Mouse (Mus musculus) ES-E14 (cell line): ENCODE results near the gene Rpl36al. TPM values are rescaled to one million over a fixed set of nuclear protein-coding genes. Genes with fewer than 3 reads are reported as not detected.
A peak's percentile ranks its signal among the peaks of the same experiment; 100 is the strongest.

ENCODE experiments used
- DNase-seq: peaks from one replicate; pipeline ENCODE4 v3.0.0-alpha.2; 2013; ENCODE audit warnings: low read depth, low spot score
- H3K27ac ChIP-seq: 2 replicates; pipeline ENCODE4 v1.5.1; 2012; ENCODE audit warnings: low read depth, mild to moderate bottlenecking, low read length, moderate library complexity, mixed read lengths; ENCODE audit not compliant: poor library complexity, insufficient read depth, severe bottlenecking
- H3K36me3 ChIP-seq: 2 replicates; pipeline ENCODE4 v1.6.1; 2012; ENCODE audit warnings: mild to moderate bottlenecking, low read length, moderate library complexity, mixed read lengths; ENCODE audit not compliant: control insufficient read depth, poor library complexity, insufficient read depth, severe bottlenecking
- H3K4me1 ChIP-seq, 2 experiments: fragments of 150-350 bp in 1 of 2; sonication (generic) in 1 of 2; 2 replicates each; pipeline ENCODE4 v1.6.1; 2012; ENCODE audit warnings: low read length in 2 of 2, mild to moderate bottlenecking in 1 of 2, mixed read lengths in 1 of 2; ENCODE audit not compliant: control insufficient read depth in 2 of 2, insufficient read depth in 2 of 2, poor library complexity in 1 of 2
- H3K4me3 ChIP-seq, 2 experiments: fragments of 150-350 bp in 1 of 2; sonication (generic) in 1 of 2; 2 replicates each; pipeline ENCODE4 v1.5.1; 2012; ENCODE audit warnings: low read length in 2 of 2, low read depth in 1 of 2, mild to moderate bottlenecking in 1 of 2, mixed read lengths in 1 of 2; ENCODE audit not compliant: insufficient read depth in 1 of 2, poor library complexity in 1 of 2, severe bottlenecking in 1 of 2
- H3K9ac ChIP-seq: 2 replicates; pipeline ENCODE4 v1.6.1; 2012; ENCODE audit warnings: low read depth, mild to moderate bottlenecking, low read length, mixed read lengths; ENCODE audit not compliant: poor library complexity, insufficient read depth, severe bottlenecking
- H3K9me3 ChIP-seq: fragments of 150-350 bp; sonication (generic); 2 replicates; pipeline ENCODE4 v1.6.1; 2012; ENCODE audit warnings: low read depth, mild to moderate bottlenecking, low read length; ENCODE audit not compliant: control insufficient read depth, insufficient read depth
- CHD2 ChIP-seq: IDR thresholded peaks from 2 replicates; pipeline ENCODE4 v1.6.1; 2014; ENCODE audit warnings: mild to moderate bottlenecking, low read depth, low read length, inconsistent platforms
- HCFC1 ChIP-seq: IDR thresholded peaks from 2 replicates; pipeline ENCODE4 v1.6.1; 2012; ENCODE audit warnings: low read length, inconsistent platforms, borderline replicate concordance; ENCODE audit not compliant: insufficient read depth
- MAFK ChIP-seq: IDR thresholded peaks from 2 replicates; pipeline ENCODE4 v1.6.1; 2014; ENCODE audit warnings: mild to moderate bottlenecking, low read depth, low read length, inconsistent platforms; ENCODE audit not compliant: insufficient read depth
- ZC3H11A ChIP-seq: IDR thresholded peaks from 2 replicates; pipeline ENCODE4 v1.6.1; 2012; ENCODE audit warnings: low read depth, mild to moderate bottlenecking, inconsistent platforms, low read length, borderline replicate concordance
- ZNF384 ChIP-seq: IDR thresholded peaks from 2 replicates; pipeline ENCODE4 v1.6.1; 2012; ENCODE audit warnings: low read depth, low read length, inconsistent platforms
- in situ Hi-C, 2 experiments: fragments of 600-800 bp; cut with MboI; formaldehyde crosslinking; loops; one replicate each; pipeline ENCODE4 v1.15.1; 2025; ENCODE audit warnings: low sequenced_read_pairs in 2 of 2, inconsistent platforms in 1 of 2; ENCODE audit not compliant: unreplicated experiment in 2 of 2
- total RNA-seq: library from RNA; depleted of rRNA; stranded (reverse); fragments of 300-350 nt; gene quantifications from 2 replicates; pipeline ENCODE4 v1.2.3, GENCODE M21; 2012

Rpl36al gene
- total RNA-seq, 1 experiment, result 1,086 TPM

DNA sequence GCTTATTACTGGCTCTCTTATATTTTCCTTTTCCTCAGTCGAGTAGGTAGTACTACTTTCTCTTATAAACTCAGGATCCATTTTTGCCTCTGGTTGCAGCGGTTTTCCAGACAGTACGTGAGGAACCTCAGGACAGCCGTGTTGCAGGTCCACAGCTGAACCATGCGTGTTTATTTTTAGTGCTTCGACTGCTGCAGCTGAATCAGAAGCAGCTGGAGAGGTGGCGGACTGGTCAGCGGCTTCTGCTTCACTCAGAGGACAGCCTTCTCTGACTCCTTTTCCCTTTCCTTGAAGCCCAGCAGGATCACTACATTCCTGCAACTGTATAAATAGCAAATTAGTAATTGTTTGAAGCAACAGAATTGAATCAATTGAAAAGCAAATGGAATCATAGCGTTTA, 6.2 kb upstream of the Rpl36al start:
- H3K36me3 ChIP-seq, result peaks cover 9% of the 10 kb centered on the region; the same call in 1 of the 2 replicates
- TF ChIP-seq ZNF384, result no peak
- no peak for TF ChIP-seq ZC3H11A
- TF ChIP-seq HCFC1, result no peak
- no peak for TF ChIP-seq CHD2
- no peaks in the 10 kb centered on the region for H3K9me3 ChIP-seq
- no peak overlapping the region for H3K27ac ChIP-seq
- DNase-seq, result no peak
- peaks cover 0 to 3% of the 10 kb centered on the region in 2 experiments; a peak in 1 of 4 replicates for H3K4me1 ChIP-seq
- no peak overlapping the region for H3K4me3 ChIP-seq
- no peak overlapping the region for H3K9ac ChIP-seq
- in situ Hi-C loops, result no loop called here

DNA sequence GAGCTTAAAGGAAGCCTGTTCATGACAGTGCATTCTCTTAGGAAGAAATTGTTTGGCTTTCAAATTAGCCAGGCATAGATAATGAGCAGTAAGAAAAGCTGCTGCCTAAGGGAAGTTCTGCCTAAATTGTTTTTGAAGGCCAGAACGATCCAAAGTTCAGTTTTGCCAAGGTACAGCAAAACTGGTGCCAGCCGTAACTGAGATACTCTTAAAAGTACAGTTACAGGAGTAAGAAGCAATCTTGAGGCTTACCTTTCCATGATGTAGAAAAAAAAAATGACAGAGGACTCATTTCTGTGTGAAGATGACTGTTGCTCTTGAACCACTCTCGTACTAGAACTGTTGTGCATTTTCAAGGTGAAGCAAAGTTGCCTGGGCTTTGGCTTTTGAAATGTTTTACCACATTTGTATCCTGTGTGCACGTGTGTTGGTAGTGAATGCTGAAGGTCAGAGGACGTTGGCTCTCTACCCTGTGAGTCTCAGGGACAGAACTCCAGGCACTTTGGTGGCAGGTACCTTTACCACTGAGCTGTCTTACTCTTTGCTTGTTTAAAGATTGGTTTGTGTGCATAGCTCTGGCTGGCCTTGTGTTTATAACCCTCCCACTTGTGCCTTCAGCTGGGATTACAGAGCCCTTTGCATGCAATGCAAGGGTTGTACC, 3.1 kb upstream of the Rpl36al start:
- Histone ChIP-seq H3K27ac (no peak overlapping the region), H3K9ac (no peak overlapping the region), H3K9me3 (no peaks in the 10 kb centered on the region), H3K4me3 (no peak overlapping the region), H3K36me3 (peaks cover 11% of the 10 kb centered on the region), H3K4me1 (peaks cover 0 to 2% of the 10 kb centered on the region in 2 experiments; a peak in 1 of 4 replicates)
- TF ChIP-seq CHD2 (no peak), HCFC1 (no peak), ZNF384 (no peak), MAFK (no peak), ZC3H11A (no peak)
- in situ Hi-C loops, result no loop called here
- DNase-seq, result no peak

DNA sequence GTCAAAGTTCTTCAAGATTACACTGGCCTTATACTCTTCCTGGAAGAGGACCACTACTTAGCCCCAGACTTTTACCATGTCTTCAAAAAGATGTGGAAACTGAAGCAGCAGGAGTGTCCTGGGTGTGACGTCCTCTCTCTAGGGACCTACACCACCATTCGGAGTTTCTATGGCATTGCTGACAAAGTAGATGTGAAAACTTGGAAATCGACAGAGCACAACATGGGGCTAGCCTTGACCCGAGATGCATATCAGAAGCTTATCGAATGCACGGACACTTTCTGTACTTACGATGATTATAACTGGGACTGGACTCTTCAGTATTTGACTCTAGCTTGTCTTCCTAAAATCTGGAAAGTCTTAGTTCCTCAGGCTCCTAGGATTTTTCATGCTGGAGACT, 1.5 kb upstream of the Rpl36al start:
- Histone ChIP-seq H3K4me3 (peak overlapping the region; percentile 92 to 97), H3K9ac (peak overlapping the region; percentile 91; the same call in 1 of the 2 replicates), H3K9me3 (no peaks in the 10 kb centered on the region), H3K27ac (no peak overlapping the region), H3K36me3 (peaks cover 11% of the 10 kb centered on the region), H3K4me1 (peaks cover 0 to 2% of the 10 kb centered on the region in 2 experiments; a peak in 1 of 4 replicates)
- TF ChIP-seq ZC3H11A (no peak), CHD2 (no peak), ZNF384 (no peak), MAFK (no peak), HCFC1 (no peak)
- DNase-seq, result no peak
- in situ Hi-C loops, result no loop called here

DNA sequence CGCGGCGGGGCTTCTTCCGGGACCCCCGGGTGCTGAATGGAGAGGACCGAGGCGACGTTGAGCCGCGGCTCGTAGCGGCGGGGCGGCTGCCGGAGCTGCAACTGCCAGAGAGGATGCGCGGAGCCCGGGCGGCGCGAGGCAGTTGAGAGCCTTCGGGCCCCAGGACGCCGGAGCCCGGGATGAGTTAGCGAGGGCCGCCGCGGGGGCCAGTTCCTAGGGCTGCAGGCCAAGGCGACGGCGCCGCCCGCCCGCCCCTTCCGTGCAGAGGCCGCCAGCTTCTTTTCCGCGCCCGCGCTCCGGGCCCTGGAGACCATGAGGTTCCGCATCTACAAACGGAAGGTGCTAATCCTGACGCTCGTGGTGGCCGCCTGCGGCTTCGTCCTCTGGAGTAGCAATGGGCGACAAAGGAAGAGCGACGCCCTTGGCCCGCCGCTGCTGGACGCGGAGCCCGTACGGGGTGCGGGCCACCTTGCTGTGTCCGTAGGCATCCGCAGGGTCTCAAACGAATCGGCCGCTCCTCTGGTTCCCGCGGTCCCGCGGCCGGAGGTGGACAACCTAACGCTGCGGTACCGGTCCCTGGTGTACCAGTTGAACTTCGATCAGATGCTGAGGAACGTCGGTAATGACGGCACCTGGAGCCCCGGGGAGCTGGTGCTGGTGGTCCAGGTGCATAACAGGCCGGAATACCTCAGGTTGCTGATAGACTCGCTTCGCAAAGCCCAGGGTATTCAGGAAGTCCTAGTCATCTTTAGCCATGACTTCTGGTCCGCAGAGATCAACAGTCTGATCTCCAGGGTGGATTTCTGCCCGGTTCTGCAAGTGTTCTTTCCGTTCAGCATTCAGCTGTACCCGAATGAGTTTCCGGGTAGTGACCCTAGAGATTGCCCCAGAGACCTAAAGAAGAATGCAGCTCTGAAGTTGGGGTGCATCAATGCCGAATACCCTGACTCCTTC, 736 bp upstream of the Rpl36al start:
- Histone ChIP-seq H3K4me3 (peak overlapping the region; percentile 92 to 97), H3K36me3 (peaks cover 9% of the 10 kb centered on the region), H3K9ac (peak overlapping the region; percentile 91), H3K9me3 (no peaks in the 10 kb centered on the region), H3K27ac (peak overlapping the region; percentile 54), H3K4me1 (peaks cover 2% of the 10 kb centered on the region in 2 experiments; a peak in 2 of 4 replicates)
- DNase-seq, result no peak
- in situ Hi-C loops, result no loop called here
- no peak for TF ChIP-seq MAFK
- TF ChIP-seq ZNF384, result no peak
- TF ChIP-seq HCFC1, result no peak
- TF ChIP-seq CHD2, result no peak
- no peak for TF ChIP-seq ZC3H11A
